Mouse (Mus musculus) kidney, embryonic 16.5 days (tissue): ENCODE measurements at regions not wholly inside any gene's neighbourhood (a gene's known extent, or its start where the extent isn't known, plus 50 kb on each side); places are given as distances from the start of the nearest gene placed in this dataset.

Experiments used
- ATAC-seq: fragments of 200-750 bp; cut with Nextera tagmentation; 2 replicates; pipeline ENCODE4 v1.8.0; 2017; ENCODE audit warnings: moderate TSS enrichment; ENCODE audit not compliant: low FRiP score, low TSS enrichment
- H3K27ac ChIP-seq: fragments of 300-500 bp; sonication (generic); 2 replicates; pipeline ENCODE4 v1.5.1; 2014; ENCODE audit warnings: low read length
- H3K27me3 ChIP-seq: fragments of 300-500 bp; sonication (generic); 2 replicates; pipeline ENCODE4 v1.6.1; 2014; ENCODE audit warnings: low read length, control low read depth, mixed read lengths; ENCODE audit not compliant: insufficient read depth
- H3K36me3 ChIP-seq: fragments of 300-500 bp; sonication (generic); 2 replicates; pipeline ENCODE4 v1.6.1; 2014; ENCODE audit warnings: low read length, control low read depth, mixed read lengths; ENCODE audit not compliant: insufficient read depth
- H3K4me1 ChIP-seq: fragments of 300-500 bp; sonication (generic); 2 replicates; pipeline ENCODE4 v1.6.1; 2014; ENCODE audit warnings: low read length, control low read depth, mixed read lengths; ENCODE audit not compliant: insufficient read depth
- H3K4me2 ChIP-seq: fragments of 300-500 bp; sonication (generic); replicated peaks from 2 replicates; pipeline ENCODE4 v1.6.1; 2014; ENCODE audit warnings: low read depth, low read length
- H3K4me3 ChIP-seq: fragments of 300-500 bp; sonication (generic); 2 replicates; pipeline ENCODE4 v1.5.1; 2014; ENCODE audit warnings: mild to moderate bottlenecking, low read length
- H3K9ac ChIP-seq: fragments of 300-500 bp; sonication (generic); replicated peaks from 2 replicates; pipeline ENCODE4 v1.6.1; 2014; ENCODE audit warnings: low read length
- H3K9me3 ChIP-seq: fragments of 300-500 bp; sonication (generic); 2 replicates; pipeline ENCODE4 v1.6.1; 2016; ENCODE audit warnings: low read length, control low read depth
- WGBS: fragments of 180-500 bp; shearing (Covaris S2); extraction: QIAGEN DNeasy Blood & Tissue Kit; methylation state at CpG from one replicate; pipeline ENCODE4 v1.1.7; 2014; 5-methylcytosine and 5-hydroxymethylcytosine counted together

- no peak overlapping the region for H3K4me2 ChIP-seq
- H3K4me3 ChIP-seq, result no peak overlapping the region
- 14% methylated on average over 23 of the region's 23 CpGs for WGBS
- H3K9me3 ChIP-seq, result no peaks in the 10 kb centered on the region
- H3K4me1 ChIP-seq, result peaks cover 19% of the 10 kb centered on the region
- H3K36me3 ChIP-seq, result no peaks in the 10 kb centered on the region
- peak; percentile 60 for ATAC-seq
- no peak overlapping the region for H3K9ac ChIP-seq
- peak overlapping the region; percentile 21; the same call in 1 of the 2 replicates for H3K27ac ChIP-seq
- no peaks in the 10 kb centered on the region for H3K27me3 ChIP-seq
Observed at GRCm38 (mm10) chr17:14475778-14476647, 196.7 kb downstream of the Smoc2 start.

GRCm38 (mm10) chr17:14475277-14475676, 196.0 kb downstream of the Smoc2 start:
- H3K27me3 ChIP-seq, result no peaks in the 10 kb centered on the region
- 0 out of 2 replicates have a peak, but pooled peaks have one; percentile 24 for ATAC-seq
- no peak overlapping the region; the same call in 1 of the 2 replicates for H3K4me2 ChIP-seq
- no peaks in the 10 kb centered on the region for H3K9me3 ChIP-seq
- H3K27ac ChIP-seq, result no peak overlapping the region
- WGBS, result 5% methylated on average over 4 of the region's 4 CpGs
- no peak overlapping the region for H3K4me3 ChIP-seq
- H3K36me3 ChIP-seq, result no peaks in the 10 kb centered on the region
- H3K9ac ChIP-seq, result no peak overlapping the region
- peaks cover 19% of the 10 kb centered on the region for H3K4me1 ChIP-seq

GRCm38 (mm10) chr17:14468754-14469488, 189.6 kb downstream of the Smoc2 start:
- no peaks in the 10 kb centered on the region for H3K36me3 ChIP-seq
- 78% methylated on average over 6 of the region's 6 CpGs for WGBS
- H3K4me3 ChIP-seq, result no peak overlapping the region
- no peak for ATAC-seq
- no peak overlapping the region for H3K4me2 ChIP-seq
- no peaks in the 10 kb centered on the region for H3K27me3 ChIP-seq
- H3K27ac ChIP-seq, result no peak overlapping the region
- no peaks in the 10 kb centered on the region for H3K9me3 ChIP-seq
- H3K9ac ChIP-seq, result no peak overlapping the region
- no peaks in the 10 kb centered on the region for H3K4me1 ChIP-seq

- no peak overlapping the region for H3K27ac ChIP-seq
Observed at GRCm38 (mm10) chr17:14455251-14455743, 176.0 kb downstream of the Smoc2 start.

More at GRCm38 (mm10) chr17:14455251-14455743, 176.0 kb downstream of the Smoc2 start:
- H3K36me3 ChIP-seq, result no peaks in the 10 kb centered on the region
- 0 out of 2 replicates have a peak, but pooled peaks cover 8% of the 10 kb centered on the region for H3K4me1 ChIP-seq
- no peak overlapping the region for H3K4me3 ChIP-seq
- no peaks in the 10 kb centered on the region for H3K9me3 ChIP-seq
- no peak overlapping the region for H3K4me2 ChIP-seq
- no peak for ATAC-seq
- no peak overlapping the region for H3K9ac ChIP-seq
- no peaks in the 10 kb centered on the region for H3K27me3 ChIP-seq
- 65% methylated on average over 8 of the region's 8 CpGs for WGBS
